Mouse (Mus musculus) left cerebral cortex, adult 2 months (tissue): Measurements from ENCODE around the gene Azi2. TPM values are rescaled to one million over a fixed set of nuclear protein-coding genes. Genes with fewer than 3 reads are reported as not detected.

Source experiments
- DNase-seq, 2 experiments: peaks; one replicate each; pipeline ENCODE4 v3.0.0; 2021 to 2022; ENCODE audit warnings: low spot score in 2 of 2, mixed read lengths in 1 of 2; ENCODE audit errors: extremely low spot score in 1 of 2
- H3K27ac ChIP-seq: fragments of 200-600 bp; 2 replicates; pipeline ENCODE4 v1.8.1; 2022
- H3K4me3 ChIP-seq: fragments of 200-600 bp; 2 replicates; pipeline ENCODE4 v1.8.1; 2022
- CTCF ChIP-seq: fragments of 200-600 bp; IDR thresholded peaks from 2 replicates; pipeline ENCODE4 v1.8.1; 2022; ENCODE audit warnings: antibody characterized with exemption, mild to moderate bottlenecking, moderate library complexity
- intact Hi-C: fragments of 180-260 bp; cut with DNase I; formaldehyde crosslinking; loops from one replicate; pipeline ENCODE4 v1.15.1; 2025
- total RNA-seq, 2 experiments: library from RNA; stranded (reverse); gene quantifications; 2 replicates each; pipeline ENCODE4 v1.2.3; 2021

Gene Azi2
- total RNA-seq, 2 experiments from 2014 or later = 80.0 to 81.9 TPM

GRCm38 (mm10) chr9:118041646-118042045 is 1.3 kb downstream of the Azi2 start:
- H3K27ac ChIP-seq = no peak overlapping the region
- no peak for DNase-seq
- peak overlapping the region; percentile 78 for H3K4me3 ChIP-seq
- intact Hi-C loops = loop anchor here (2.0 to 5.0 kb wide), 3 partner anchors 107 to 1614 kb away; no protein-coding TSS in a partner anchor
- no peak for TF ChIP-seq CTCF

- H3K4me3 ChIP-seq = no peak overlapping the region
- no peak for TF ChIP-seq CTCF
- H3K27ac ChIP-seq = no peak overlapping the region
- DNase-seq = no peak
- intact Hi-C loops = loop anchor here (5.0 kb wide), 1 partner anchor 1615 kb away; no protein-coding TSS in a partner anchor
Measured at GRCm38 (mm10) chr9:118042738-118043137, 2.4 kb downstream of the Azi2 start.

GRCm38 (mm10) chr9:118043581-118043980 is 3.3 kb downstream of the Azi2 start:
- DNase-seq = no peak
- Histone ChIP-seq H3K4me3 (no peak overlapping the region), H3K27ac (no peak overlapping the region)
- intact Hi-C loops = loop anchor here (5.0 kb wide), 1 partner anchor 1616 kb away; no protein-coding TSS in a partner anchor
- no peak for TF ChIP-seq CTCF

GRCm38 (mm10) chr9:118045011-118045533 is 4.8 kb downstream of the Azi2 start:
- H3K4me3 ChIP-seq = no peak overlapping the region
- no peak for TF ChIP-seq CTCF
- no peak for DNase-seq
- H3K27ac ChIP-seq = no peak overlapping the region
- intact Hi-C loops = no loop called here

- intact Hi-C loops = loop anchor here (1.0 kb wide), 1 partner anchor 436 kb away; no protein-coding TSS in a partner anchor
Measured at GRCm38 (mm10) chr9:118053286-118053685, 13.0 kb downstream of the Azi2 start.

GRCm38 (mm10) chr9:118059101-118059500 is 18.8 kb downstream of the Azi2 start:
- Histone ChIP-seq H3K4me3 (no peak overlapping the region), H3K27ac (no peak overlapping the region)
- no peak for TF ChIP-seq CTCF
- DNase-seq = no peak
- intact Hi-C loops = no loop called here

More at GRCm38 (mm10) chr9:118053286-118053685, 13.0 kb downstream of the Azi2 start:
- no peak for DNase-seq
- H3K4me3 ChIP-seq = no peak overlapping the region
- TF ChIP-seq CTCF = peak; percentile 72
- H3K27ac ChIP-seq = no peak overlapping the region

GRCm38 (mm10) chr9:118070442-118070841 is 30.1 kb downstream of the Azi2 start:
- no peak for TF ChIP-seq CTCF
- DNase-seq = no peak
- Histone ChIP-seq H3K27ac (no peak overlapping the region), H3K4me3 (no peak overlapping the region)
- intact Hi-C loops = no loop called here

GRCm38 (mm10) chr9:118071337-118071736 is 31.0 kb downstream of the Azi2 start:
- no peak for TF ChIP-seq CTCF
- intact Hi-C loops = no loop called here
- Histone ChIP-seq H3K27ac (no peak overlapping the region), H3K4me3 (no peak overlapping the region)
- DNase-seq = no peak

GRCm38 (mm10) chr9:118072101-118072500 is 31.8 kb downstream of the Azi2 start:
- no peak for TF ChIP-seq CTCF
- Histone ChIP-seq H3K27ac (no peak overlapping the region), H3K4me3 (no peak overlapping the region)
- intact Hi-C loops = no loop called here
- no peak for DNase-seq

GRCm38 (mm10) chr9:118073358-118073757 is 33.1 kb downstream of the Azi2 start:
- Histone ChIP-seq H3K27ac (no peak overlapping the region), H3K4me3 (no peak overlapping the region)
- no peak for TF ChIP-seq CTCF
- no peak for DNase-seq
- intact Hi-C loops = no loop called here

- Histone ChIP-seq H3K4me3 (no peak overlapping the region), H3K27ac (no peak overlapping the region)
- no peak for DNase-seq
- no peak for TF ChIP-seq CTCF
- intact Hi-C loops = loop anchor here (1.0 kb wide), 1 partner anchor 16 kb away; no protein-coding TSS in a partner anchor
Measured at GRCm38 (mm10) chr9:118082575-118083431, 42.5 kb downstream of the Azi2 start.

GRCm38 (mm10) chr9:118083834-118084233 is 43.5 kb downstream of the Azi2 start:
- Histone ChIP-seq H3K4me3 (no peak overlapping the region), H3K27ac (no peak overlapping the region)
- intact Hi-C loops = no loop called here
- no peak for TF ChIP-seq CTCF
- no peak for DNase-seq
